Mouse (Mus musculus): ENCODE measurements around the gene A4gnt. TPM values are rescaled to one million over a fixed set of nuclear protein-coding genes. Genes with fewer than 3 reads are reported as not detected.

The A4gnt gene
- total and polyA plus RNA-seq, 3 experiments, result 0.04 TPM; not detected in 2

DNA sequence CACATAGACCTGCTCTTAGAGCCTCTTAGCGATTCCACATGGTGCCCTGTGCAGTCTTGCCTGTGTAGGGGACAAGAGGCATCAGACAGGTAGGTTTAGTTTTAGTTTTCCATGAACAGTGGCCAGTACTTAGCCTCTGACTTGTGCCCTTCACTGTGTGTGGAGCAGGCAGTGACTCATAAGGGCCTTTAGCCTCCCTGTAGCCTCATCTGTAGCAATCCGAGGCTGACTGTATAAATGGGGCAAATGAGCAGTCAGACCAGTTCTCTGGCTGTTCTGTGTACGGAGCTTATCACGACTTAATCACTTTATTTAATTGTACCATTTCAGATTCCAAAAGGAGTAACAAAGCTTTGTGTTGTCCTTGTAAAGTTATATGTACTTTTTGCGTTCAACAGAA, 27.7 kb downstream of the A4gnt start:
- Histone ChIP-seq H3K9ac (ENCODE audit: control insufficient read depth, low read depth, low read length, poor library complexity, severe bottlenecking) (no peak overlapping the region), H3K9me3 (replicated peaks; ENCODE audit: insufficient read depth, low read length) (no peaks in the 10 kb centered on the region), H3K27ac (ENCODE audit: control insufficient read depth, low read depth, low read length) (no peak overlapping the region), H3K79me2 (ENCODE audit: control insufficient read depth, insufficient read depth, low read length, poor library complexity) (no peaks in the 10 kb centered on the region), H3K4me1 (ENCODE audit: control insufficient read depth in 1 of 2, insufficient read depth in 2 of 2, low read length in 2 of 2) (no peaks in the 10 kb centered on the region; a peak in 1 of 4 replicates), H3K4me3 (ENCODE audit: control insufficient read depth in 1 of 2, insufficient read depth in 1 of 2, low read depth in 2 of 2, low read length in 2 of 2) (no peak overlapping the region), H3K36me3 (ENCODE audit: control insufficient read depth in 1 of 2, insufficient read depth in 2 of 2, low read length in 2 of 2) (no peaks in the 10 kb centered on the region), H3K27me3 (ENCODE audit: control insufficient read depth in 1 of 2, insufficient read depth in 2 of 2, low read length in 2 of 2) (no peaks in the 10 kb centered on the region; a peak in 1 of 4 replicates)
- no peak for DNase-seq (ENCODE audit: low read depth, low spot score)
- TF ChIP-seq ZNF384 (IDR thresholded peaks at IDR 0.05; ENCODE audit: low read depth, low read length) (no peak), ZKSCAN1 (IDR thresholded peaks at IDR 0.05; ENCODE audit: low read depth, low read length) (no peak), KAT2A (conservative IDR thresholded peaks at IDR 0.05; ENCODE audit: low read depth, low read length) (no peak), ZC3H11A (IDR thresholded peaks at IDR 0.05; ENCODE audit: low read depth, low read length) (no peak), POLR2AphosphoS5 (IDR thresholded peaks at IDR 0.05; ENCODE audit: borderline replicate concordance, low read depth, low read length) (no peak), HCFC1 (IDR thresholded peaks at IDR 0.05; ENCODE audit: low read depth, low read length) (no peak), MAZ (IDR thresholded peaks at IDR 0.05; ENCODE audit: low read depth, low read length) (no peak), GATA1 (IDR thresholded peaks at IDR 0.05; ENCODE audit: low read depth, low read length) (no peak), CHD2 (IDR thresholded peaks at IDR 0.05; ENCODE audit: low read length) (no peak), TCF12 (IDR thresholded peaks at IDR 0.05; ENCODE audit: low read depth, low read length) (no peak), ETS1 (IDR thresholded peaks at IDR 0.05; ENCODE audit: low read depth, low read length) (no peak), POLR2A (IDR thresholded peaks at IDR 0.05; ENCODE audit: control insufficient read depth in 1 of 2, insufficient read depth in 1 of 2, low read depth in 1 of 2, low read length in 2 of 2, poor library complexity in 1 of 2) (no peak), E2F4 (IDR thresholded peaks at IDR 0.05; ENCODE audit: borderline replicate concordance, low read depth, low read length) (no peak), MEF2A (IDR thresholded peaks at IDR 0.05; ENCODE audit: extremely low read depth, insufficient replicate concordance, low read depth, low read length, poor library complexity, severe bottlenecking) (no peak)

DNA sequence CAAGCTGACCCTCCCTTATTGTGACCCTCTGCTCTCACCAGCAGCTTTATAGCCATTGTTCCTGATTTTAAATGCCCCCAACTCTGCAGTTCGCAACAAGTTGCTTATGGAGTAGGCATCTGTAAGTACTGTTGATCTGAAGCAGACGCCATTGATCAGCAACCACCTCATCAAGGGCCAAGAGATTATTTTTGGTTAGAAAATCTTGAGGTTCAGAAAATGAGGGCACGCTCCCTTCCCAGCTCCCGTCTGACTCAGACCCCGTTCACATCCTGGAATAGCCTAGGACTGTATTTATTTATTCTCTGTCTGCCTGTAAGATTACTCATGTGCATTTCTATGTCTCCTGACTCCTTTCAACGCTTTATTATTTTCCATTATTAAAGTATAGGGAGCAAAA, 33.1 kb downstream of the A4gnt start:
- Histone ChIP-seq H3K79me2 (ENCODE audit: control insufficient read depth, insufficient read depth, low read length, poor library complexity) (no peaks in the 10 kb centered on the region), H3K36me3 (ENCODE audit: control insufficient read depth in 1 of 2, insufficient read depth in 2 of 2, low read length in 2 of 2) (no peaks in the 10 kb centered on the region), H3K4me1 (ENCODE audit: control insufficient read depth in 1 of 2, insufficient read depth in 2 of 2, low read length in 2 of 2) (no peaks in the 10 kb centered on the region), H3K4me3 (ENCODE audit: control insufficient read depth in 1 of 2, insufficient read depth in 1 of 2, low read depth in 2 of 2, low read length in 2 of 2) (no peak overlapping the region), H3K9me3 (replicated peaks; ENCODE audit: insufficient read depth, low read length) (no peaks in the 10 kb centered on the region), H3K9ac (ENCODE audit: control insufficient read depth, low read depth, low read length, poor library complexity, severe bottlenecking) (no peak overlapping the region), H3K27me3 (ENCODE audit: control insufficient read depth in 1 of 2, insufficient read depth in 2 of 2, low read length in 2 of 2) (no peaks in the 10 kb centered on the region; a peak in 1 of 4 replicates), H3K27ac (ENCODE audit: control insufficient read depth, low read depth, low read length) (no peak overlapping the region)
- no peak for DNase-seq (ENCODE audit: low read depth, low spot score)
- no peak for TF ChIP-seq ETS1 (IDR thresholded peaks at IDR 0.05; ENCODE audit: low read depth, low read length)
- no peak for TF ChIP-seq USF2 (IDR thresholded peaks at IDR 0.05; ENCODE audit: borderline replicate concordance in 1 of 2, insufficient read depth in 1 of 2, low read depth in 1 of 2, low read length in 2 of 2)
- no peak for TF ChIP-seq TBP (IDR thresholded peaks at IDR 0.05; ENCODE audit: low read depth, low read length)
- TF ChIP-seq MYB (IDR thresholded peaks at IDR 0.05; ENCODE audit: low read depth, low read length), result no peak
- no peak for TF ChIP-seq UBTF (IDR thresholded peaks at IDR 0.05; ENCODE audit: borderline replicate concordance, insufficient read depth, low read depth, low read length)
- TF ChIP-seq MEF2A (IDR thresholded peaks at IDR 0.05; ENCODE audit: extremely low read depth, insufficient replicate concordance, low read depth, low read length, poor library complexity, severe bottlenecking), result no peak

Measured in MEL (cell line).